Mouse (Mus musculus) thymus, adult 2 months (tissue): Measurements from ENCODE around the gene Foxj2. TPM values are rescaled to one million over a fixed set of nuclear protein-coding genes. Genes with fewer than 3 reads are reported as not detected.

Experiments used
- DNase-seq: peaks from one replicate; pipeline ENCODE4 v3.0.0; 2021
- H3K27ac ChIP-seq: fragments of 200-500 bp; 2 replicates; pipeline ENCODE4 v1.5.1; 2012; ENCODE audit warnings: low read length, control low read depth; ENCODE audit not compliant: control insufficient read depth, insufficient read depth
- H3K27me3 ChIP-seq: fragments of 200-500 bp; 2 replicates; pipeline ENCODE4 v1.6.1; 2012; ENCODE audit warnings: mild to moderate bottlenecking, low read length, moderate library complexity, mixed read lengths; ENCODE audit not compliant: control insufficient read depth, insufficient read depth
- H3K36me3 ChIP-seq: fragments of 200-500 bp; 2 replicates; pipeline ENCODE4 v1.6.1; 2012; ENCODE audit warnings: mild to moderate bottlenecking, low read length, moderate library complexity; ENCODE audit not compliant: control insufficient read depth, insufficient read depth
- H3K4me1 ChIP-seq: fragments of 200-500 bp; replicated peaks from 2 replicates; pipeline ENCODE4 v1.6.1; 2012; ENCODE audit warnings: low read length; ENCODE audit not compliant: control insufficient read depth, insufficient read depth
- H3K4me3 ChIP-seq: fragments of 200-500 bp; 2 replicates; pipeline ENCODE4 v1.5.1; 2012; ENCODE audit warnings: mild to moderate bottlenecking, low read length, control low read depth, moderate library complexity; ENCODE audit not compliant: control insufficient read depth, insufficient read depth
- CTCF ChIP-seq: fragments of 200-500 bp; IDR thresholded peaks from 2 replicates; pipeline ENCODE4 v1.5.1; 2012; ENCODE audit warnings: mild to moderate bottlenecking, control low read depth, low read length, moderate library complexity, borderline replicate concordance; ENCODE audit not compliant: control insufficient read depth, poor library complexity, insufficient read depth; ENCODE audit errors: extremely low read depth
- POLR2A ChIP-seq: fragments of 200-500 bp; IDR thresholded peaks from 2 replicates; pipeline ENCODE4 v1.6.1; 2012; ENCODE audit warnings: mild to moderate bottlenecking, low read length, control low read depth, moderate library complexity; ENCODE audit not compliant: control insufficient read depth, poor library complexity, insufficient read depth; ENCODE audit errors: extremely low read depth
- WGBS: fragments of 180-500 bp; shearing (Covaris S2); methylation state at CpG from one replicate; pipeline ENCODE4 v1.1.7; 2018; 5-methylcytosine and 5-hydroxymethylcytosine counted together
- polyA plus RNA-seq: library from polyadenylated mRNA; depleted of rRNA; stranded (reverse); fragments of >200 nt; gene quantifications from 2 replicates; pipeline ENCODE4 v1.2.3, GENCODE M21; 2012

Gene Foxj2
- polyA plus RNA-seq, 1 experiment = 20.2 TPM

GRCm38 (mm10) chr6:122801801-122802514, 17.8 kb upstream of the Foxj2 start:
- peak overlapping the region; percentile 94 for H3K4me3 ChIP-seq
- no peaks in the 10 kb centered on the region for H3K36me3 ChIP-seq
- peak; percentile 57 for DNase-seq
- H3K27me3 ChIP-seq = no peaks in the 10 kb centered on the region
- H3K27ac ChIP-seq = peak overlapping the region; percentile 14; the same call in 1 of the 2 replicates
- TF ChIP-seq CTCF = 0 out of 2 replicates have a peak, but pooled peaks have one; percentile 35
- peak; percentile 42; the same call in 1 of the 2 replicates for TF ChIP-seq POLR2A
- H3K4me1 ChIP-seq = peaks cover 11% of the 10 kb centered on the region
- WGBS = 5% methylated on average over 34 of the region's 34 CpGs

GRCm38 (mm10) chr6:122804418-122804817, 15.3 kb upstream of the Foxj2 start:
- WGBS = 14% methylated on average over 5 of the region's 5 CpGs
- H3K4me1 ChIP-seq = peaks cover 11% of the 10 kb centered on the region
- no peak for TF ChIP-seq CTCF
- TF ChIP-seq POLR2A = no peak
- H3K27me3 ChIP-seq = no peaks in the 10 kb centered on the region
- H3K36me3 ChIP-seq = no peaks in the 10 kb centered on the region
- H3K27ac ChIP-seq = no peak overlapping the region
- H3K4me3 ChIP-seq = no peak overlapping the region
- DNase-seq = peak; percentile 81

GRCm38 (mm10) chr6:122810022-122810614, 9.6 kb upstream of the Foxj2 start:
- Histone ChIP-seq H3K27me3 (no peaks in the 10 kb centered on the region), H3K36me3 (no peaks in the 10 kb centered on the region), H3K4me1 (peaks cover 6% of the 10 kb centered on the region), H3K4me3 (peak overlapping the region; percentile 75), H3K27ac (peak overlapping the region; percentile 96)
- DNase-seq = peak; percentile 66
- WGBS = 2% methylated on average over 11 of the region's 11 CpGs
- no peak for TF ChIP-seq POLR2A
- no peak for TF ChIP-seq CTCF

- H3K27me3 ChIP-seq = no peaks in the 10 kb centered on the region
- H3K4me1 ChIP-seq = peaks cover 6% of the 10 kb centered on the region
- peak overlapping the region; percentile 75 for H3K4me3 ChIP-seq
- no peaks in the 10 kb centered on the region for H3K36me3 ChIP-seq
- DNase-seq = peak; percentile 90
- WGBS = under 1% methylated on average over 30 of the region's 30 CpGs
- H3K27ac ChIP-seq = peak overlapping the region; percentile 96
- TF ChIP-seq CTCF (no peak), POLR2A (no peak)
Measured at GRCm38 (mm10) chr6:122810615-122811279, 9.0 kb upstream of the Foxj2 start.

- Histone ChIP-seq H3K4me3 (peak overlapping the region; percentile 75), H3K27me3 (no peaks in the 10 kb centered on the region), H3K36me3 (no peaks in the 10 kb centered on the region), H3K4me1 (peaks cover 6% of the 10 kb centered on the region), H3K27ac (peak overlapping the region; percentile 96)
- TF ChIP-seq CTCF (peak; percentile 37; the same call in 1 of the 2 replicates), POLR2A (peak; percentile 97)
- WGBS = under 1% methylated on average over 38 of the region's 38 CpGs
- peak; percentile 95 for DNase-seq
Measured at GRCm38 (mm10) chr6:122811280-122811652, 8.4 kb upstream of the Foxj2 start.
